Mouse (Mus musculus): ENCODE data around the gene Ccl28.

- no peak for TF ChIP-seq POLR2A (IDR thresholded peaks at IDR 0.05; ENCODE audit: insufficient read depth, low read depth, low read length)
- no peak for TF ChIP-seq CTCF (IDR thresholded peaks at IDR 0.05; ENCODE audit: insufficient read depth, low read depth, low read length)
These were observed 17.5 kb downstream of the Ccl28 start for GRCm38 (mm10) chr13:119641145-119641544.
